19 mouse cellular contexts compared by ENCODE assay signal in genomic region chr15:6601330-6601729, GRCm38 (mm10).
DNase-seq lines count a peak whose midpoint lies in the region; ATAC-seq and TF ChIP-seq lines count a peak whose summit lies in the region.
"Had no signal": no experiment of that assay in that cellular context is flagged by ENCODE, and none has a peak within 500 bp of the region (broad histone marks: within the 10 kb centered on the region; RNA-seq: fewer than 3 reads in every experiment).

No protein-coding gene starts in this region.

- H3K36me3 ChIP-seq in lung, embryonic 16.5 days (ENCODE audit: control insufficient read depth, insufficient read depth, low read length): no peaks in the 10 kb centered on the region
- peaks cover 0 to 22% of the 10 kb centered on the region in 2 experiments; a peak in 2 of 4 replicates for H3K36me3 ChIP-seq in MEL (ENCODE audit: control insufficient read depth in 1 of 2, insufficient read depth in 2 of 2, low read length in 2 of 2)
- H3K36me3 ChIP-seq: embryonic facial prominence, embryonic 13.5 days; limb, embryonic 15.5 days; neural tube, embryonic 13.5 days had no signal

- H3K9me3 ChIP-seq in lung, embryonic 16.5 days (ENCODE audit: control insufficient read depth, low read length): no peaks in the 10 kb centered on the region
- H3K9me3 ChIP-seq in MEL (replicated peaks; ENCODE audit: insufficient read depth, low read length): no peaks in the 10 kb centered on the region
- H3K9me3 ChIP-seq: embryonic facial prominence, embryonic 13.5 days; limb, embryonic 15.5 days; neural tube, embryonic 13.5 days had no signal

- peak; percentile 54; the same call in 1 of the 2 replicates for ATAC-seq in lung, embryonic 16.5 days (ENCODE audit: low read depth)
- ATAC-seq in inflammation-experienced regulatory T-cells, adult 6 months: peak; percentile 76
- ATAC-seq: hindbrain, postnatal 0 days; midbrain, embryonic 16.5 days; Patski had no signal

- no peak for TF ChIP-seq EP300 in MEL (IDR thresholded peaks at IDR 0.05; ENCODE audit: low read depth in 1 of 2, low read length in 2 of 2)

- no peak overlapping the region for H3K4me3 ChIP-seq in lung, embryonic 16.5 days (ENCODE audit: low read length)
- H3K4me3 ChIP-seq in MEL (ENCODE audit: control insufficient read depth in 1 of 2, insufficient read depth in 1 of 2, low read depth in 2 of 2, low read length in 2 of 2): 0 out of 4 replicates have a peak overlapping the region, but pooled peaks of 1 of the 2 experiments have one; percentile 1
- H3K4me3 ChIP-seq: embryonic facial prominence, embryonic 13.5 days; layer of hippocampus, adult 2 months; limb, embryonic 15.5 days; neural tube, embryonic 13.5 days had no signal

- 44% methylated on average over 6 of the region's 6 CpGs for WGBS in lung, embryonic 16.5 days

- TF ChIP-seq POLR2A in MEL (IDR thresholded peaks at IDR 0.05; ENCODE audit: control insufficient read depth in 1 of 2, insufficient read depth in 1 of 2, low read depth in 1 of 2, low read length in 2 of 2, poor library complexity in 1 of 2): no peak

- no peak for DNase-seq in lung, adult 18-20 months
- DNase-seq in 416B (ENCODE audit: low read depth) (peak; percentile 52), MEL (ENCODE audit: low read depth, low spot score) (peak; percentile 81)
- no peak for DNase-seq in kidney, postnatal 36 days
- DNase-seq in left cerebral cortex, adult 11 months (ENCODE audit: low spot score): no peak
- no peak for DNase-seq in right cerebral cortex, adult 18-20 months
- DNase-seq: cerebellum, adult 11-12 months; gastrocnemius, postnatal 14 days had no signal

- H3K4me1 ChIP-seq in lung, embryonic 16.5 days (replicated peaks; ENCODE audit: control insufficient read depth, insufficient read depth, low read length): no peaks in the 10 kb centered on the region
- H3K4me1 ChIP-seq in MEL (ENCODE audit: control insufficient read depth in 1 of 2, insufficient read depth in 2 of 2, low read length in 2 of 2): peaks cover 7% of the 10 kb centered on the region in 2 experiments
- H3K4me1 ChIP-seq: embryonic facial prominence, embryonic 13.5 days; limb, embryonic 15.5 days; neural tube, embryonic 13.5 days had no signal

- H3K27ac ChIP-seq in lung, embryonic 16.5 days (ENCODE audit: low read length): no peak overlapping the region
- peak overlapping the region; percentile 62 for H3K27ac ChIP-seq in MEL (ENCODE audit: control insufficient read depth, low read depth, low read length)
- H3K27ac ChIP-seq: embryonic facial prominence, embryonic 13.5 days; hindbrain, postnatal 0 days; layer of hippocampus, adult 2 months; limb, embryonic 15.5 days; neural tube, embryonic 13.5 days; stomach, postnatal 0 days had no signal

- no peaks in the 10 kb centered on the region for H3K79me2 ChIP-seq in MEL (ENCODE audit: control insufficient read depth, insufficient read depth, low read length, poor library complexity)

- H3K4me2 ChIP-seq in lung, embryonic 16.5 days (ENCODE audit: low read depth, low read length): no peak overlapping the region
- H3K4me2 ChIP-seq: embryonic facial prominence, embryonic 13.5 days; heart, embryonic 11.5 days; limb, embryonic 15.5 days; neural tube, embryonic 13.5 days had no signal

- TF ChIP-seq RAD21 in MEL (IDR thresholded peaks at IDR 0.05; ENCODE audit: low read depth, low read length): no peak

- H3K27me3 ChIP-seq in lung, embryonic 16.5 days (ENCODE audit: control insufficient read depth, insufficient read depth, low read depth, low read length): no peaks in the 10 kb centered on the region
- no peaks in the 10 kb centered on the region for H3K27me3 ChIP-seq in MEL (ENCODE audit: control insufficient read depth in 1 of 2, insufficient read depth in 2 of 2, low read length in 2 of 2)
- H3K27me3 ChIP-seq: embryonic facial prominence, embryonic 13.5 days; limb, embryonic 15.5 days; neural tube, embryonic 13.5 days; Patski had no signal

- TF ChIP-seq CTCF in MEL (IDR thresholded peaks at IDR 0.05 in 2 of 3, conservative IDR thresholded peaks at IDR 0.05 in 1 of 3; ENCODE audit: control insufficient read depth in 1 of 3, insufficient read depth in 1 of 3, low read depth in 2 of 3, low read length in 3 of 3, poor library complexity in 1 of 3, severe bottlenecking in 1 of 3): no peak

- H3K9ac ChIP-seq in lung, embryonic 16.5 days (ENCODE audit: low read length): no peak overlapping the region
- peak overlapping the region; percentile 28; the same call in 1 of the 2 replicates for H3K9ac ChIP-seq in MEL (ENCODE audit: control insufficient read depth, low read depth, low read length, poor library complexity, severe bottlenecking)
- H3K9ac ChIP-seq: embryonic facial prominence, embryonic 13.5 days; limb, embryonic 15.5 days; neural tube, embryonic 13.5 days had no signal

TF ChIP-seq in MEL, 35 proteins besides CTCF, POLR2A, EP300 and RAD21:
- TF ChIP-seq MAX (IDR thresholded peaks at IDR 0.05; ENCODE audit: low read length) (no peak), ETS1 (IDR thresholded peaks at IDR 0.05; ENCODE audit: low read depth, low read length) (no peak), BHLHE40 (IDR thresholded peaks at IDR 0.05; ENCODE audit: borderline replicate concordance, low read depth, low read length) (no peak), MYC (IDR thresholded peaks at IDR 0.05; ENCODE audit: low read depth, low read length) (no peak), MXI1 (IDR thresholded peaks at IDR 0.05; ENCODE audit: low read depth, low read length) (no peak), GABPA (IDR thresholded peaks at IDR 0.05; ENCODE audit: low read depth, low read length) (no peak), UBTF (IDR thresholded peaks at IDR 0.05; ENCODE audit: borderline replicate concordance, insufficient read depth, low read depth, low read length) (no peak), SMC3 (IDR thresholded peaks at IDR 0.05; ENCODE audit: low read depth, low read length) (no peak), GATA1 (IDR thresholded peaks at IDR 0.05; ENCODE audit: low read depth, low read length) (no peak), USF2 (IDR thresholded peaks at IDR 0.05; ENCODE audit: borderline replicate concordance in 1 of 2, insufficient read depth in 1 of 2, low read depth in 1 of 2, low read length in 2 of 2) (no peak), ZKSCAN1 (IDR thresholded peaks at IDR 0.05; ENCODE audit: low read depth, low read length) (no peak), TBP (IDR thresholded peaks at IDR 0.05; ENCODE audit: low read depth, low read length) (peak; percentile 43), TAL1 (IDR thresholded peaks at IDR 0.05; ENCODE audit: low read length) (no peak), KAT2A (conservative IDR thresholded peaks at IDR 0.05; ENCODE audit: low read depth, low read length) (no peak), JUND (IDR thresholded peaks at IDR 0.05; ENCODE audit: low read depth, low read length) (no peak), ZC3H11A (IDR thresholded peaks at IDR 0.05; ENCODE audit: low read depth, low read length) (no peak), ELF1 (IDR thresholded peaks at IDR 0.05; ENCODE audit: low read depth, low read length) (peak; percentile 66; the same call in 1 of the 2 replicates), MAFK (IDR thresholded peaks at IDR 0.05; ENCODE audit: borderline replicate concordance, low read depth, low read length) (no peak), SIN3A (IDR thresholded peaks at IDR 0.05; ENCODE audit: low read length) (peak; percentile 37; the same call in 1 of the 2 replicates), MEF2A (IDR thresholded peaks at IDR 0.05; ENCODE audit: extremely low read depth, insufficient replicate concordance, low read depth, low read length, poor library complexity, severe bottlenecking) (no peak), USF1 (IDR thresholded peaks at IDR 0.05; ENCODE audit: low read depth, low read length) (no peak)

Comparison
In these comparisons a context has a peak if more than half of its experiments do, and no peak if none do; other contexts are left out.
1. DNase-seq: peak in 416B (single experiment) and MEL (single experiment); none in lung, adult 18-20 months (0 of 2), kidney, postnatal 36 days (0 of 2), left cerebral cortex, adult 11 months (single experiment) and right cerebral cortex, adult 18-20 months (single experiment).